Mouse (Mus musculus) splenic B cell, adult 2 months (primary cell): ENCODE measurements around the gene Epb41l5.

Experiments used
- DNase-seq: peaks from one replicate; pipeline ENCODE4 v3.0.0-alpha.2; 2011; ENCODE audit warnings: low read depth, low spot score
- H3K27me3 ChIP-seq: 2 replicates; pipeline ENCODE4 v1.6.1; 2012; ENCODE audit warnings: mild to moderate bottlenecking, low read length, moderate library complexity, mixed read lengths; ENCODE audit not compliant: control insufficient read depth, poor library complexity, insufficient read depth, severe bottlenecking
- H3K36me3 ChIP-seq: 2 replicates; pipeline ENCODE4 v1.6.1; 2012; ENCODE audit warnings: mild to moderate bottlenecking, low read length, moderate library complexity, mixed read lengths; ENCODE audit not compliant: control insufficient read depth, poor library complexity, insufficient read depth, severe bottlenecking

Gene Epb41l5

GRCm38 (mm10) chr1:119508548-119508947 lies 140.3 kb downstream of the Epb41l5 start:
- Histone ChIP-seq H3K36me3 (no peaks in the 10 kb centered on the region), H3K27me3 (no peaks in the 10 kb centered on the region)
- no peak for DNase-seq

- Histone ChIP-seq H3K36me3 (no peaks in the 10 kb centered on the region), H3K27me3 (no peaks in the 10 kb centered on the region)
- no peak for DNase-seq
Measured at GRCm38 (mm10) chr1:119505951-119506350, 142.8 kb downstream of the Epb41l5 start.

DNA sequence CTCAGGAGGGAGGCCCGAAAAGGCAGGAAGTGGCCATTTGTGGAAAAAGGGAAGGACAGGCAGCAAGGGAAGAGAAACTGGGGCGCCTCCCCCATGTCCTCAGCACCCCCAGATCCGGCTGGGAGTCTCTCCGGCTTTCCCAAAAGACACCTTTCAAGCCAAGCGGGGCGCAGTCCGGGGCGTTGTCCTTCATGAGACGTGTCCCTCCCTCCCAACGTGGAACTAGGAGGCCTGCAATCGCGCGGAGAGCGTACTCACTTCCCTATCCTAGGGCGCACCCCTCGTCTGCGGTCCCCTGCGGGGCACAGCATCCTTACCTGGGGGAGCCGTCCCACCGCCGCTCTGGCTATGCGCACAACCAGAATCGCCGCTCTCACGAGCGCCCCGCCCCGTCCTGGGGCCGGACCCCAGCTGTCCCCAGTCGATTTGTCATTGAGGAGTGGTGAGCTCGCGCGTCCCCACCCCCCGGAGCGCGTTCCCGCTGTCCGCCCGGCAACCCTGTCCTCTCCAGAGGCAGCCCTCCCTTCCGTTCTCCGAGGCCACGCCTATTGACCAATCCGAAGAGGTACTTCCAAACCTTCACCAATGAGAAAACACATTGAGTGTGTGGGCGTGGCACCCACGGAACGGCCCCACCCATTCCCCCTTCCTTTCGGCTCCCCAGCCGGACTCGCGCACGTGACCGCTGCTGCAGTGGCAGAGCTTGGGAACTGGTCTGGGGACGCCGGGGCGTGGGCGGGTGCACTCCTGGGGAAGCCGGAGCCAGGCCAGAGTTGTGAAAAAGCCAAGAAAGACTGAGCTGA lies 144.3 kb downstream of the Epb41l5 start, which contains the start of gene Ralb:
TSS of gene Ralb (minus strand) at position 535 of the 803 bp plus-strand sequence.
- DNase-seq, result peak; percentile 89
- Histone ChIP-seq H3K27me3 (no peaks in the 10 kb centered on the region), H3K36me3 (no peaks in the 10 kb centered on the region)

- Histone ChIP-seq H3K27me3 (no peaks in the 10 kb centered on the region), H3K36me3 (no peaks in the 10 kb centered on the region)
- DNase-seq, result peak; percentile 26
Measured at GRCm38 (mm10) chr1:119503808-119504207, 145.0 kb downstream of the Epb41l5 start.

- DNase-seq, result no peak
- H3K36me3 ChIP-seq, result no peaks in the 10 kb centered on the region
- no peaks in the 10 kb centered on the region for H3K27me3 ChIP-seq
Measured at GRCm38 (mm10) chr1:119503181-119503580, 145.6 kb downstream of the Epb41l5 start.

- Histone ChIP-seq H3K36me3 (no peaks in the 10 kb centered on the region), H3K27me3 (no peaks in the 10 kb centered on the region)
- DNase-seq, result peak; percentile 42
Measured at GRCm38 (mm10) chr1:119502729-119503128, 146.1 kb downstream of the Epb41l5 start.

DNA sequence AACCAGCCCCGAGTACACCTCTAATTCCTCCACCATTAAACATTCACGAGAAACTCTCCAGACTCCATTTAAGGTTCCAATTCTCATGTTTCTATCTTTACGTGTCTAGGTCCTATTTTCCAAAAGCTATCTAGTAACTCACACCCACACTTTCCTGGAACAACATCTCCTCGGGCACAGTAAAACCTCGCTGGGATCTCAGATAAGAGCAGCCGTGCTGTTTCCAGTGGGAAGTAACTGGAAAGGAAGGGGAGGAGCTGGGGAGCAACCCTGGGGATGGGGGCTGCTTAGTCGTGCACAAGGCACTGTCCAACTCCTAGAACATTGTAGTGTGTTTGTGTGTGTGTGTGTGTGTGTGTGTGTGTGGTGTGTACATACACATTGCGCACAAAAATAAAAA lies 146.9 kb downstream of the Epb41l5 start:
- Histone ChIP-seq H3K27me3 (no peaks in the 10 kb centered on the region), H3K36me3 (no peaks in the 10 kb centered on the region)
- DNase-seq, result no peak

DNA sequence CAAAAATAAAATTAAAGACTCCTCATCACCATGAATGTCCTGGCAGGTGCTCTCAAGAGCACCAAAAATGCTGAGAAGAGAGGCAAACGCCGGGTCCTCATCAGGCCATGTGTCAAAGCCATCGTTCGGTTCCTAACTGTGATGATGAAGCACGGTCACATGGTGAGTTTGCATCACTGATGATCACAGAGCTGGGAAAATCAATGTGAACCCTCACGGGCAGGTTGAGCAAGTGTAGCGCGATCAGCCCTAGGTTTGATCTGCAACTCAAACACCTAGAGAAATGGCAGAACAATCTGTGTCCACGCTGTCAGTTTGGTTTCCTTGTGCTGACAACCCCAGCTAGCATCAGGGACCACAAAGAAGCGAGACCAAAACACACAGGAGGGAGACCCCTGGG lies 149.3 kb downstream of the Epb41l5 start:
- Histone ChIP-seq H3K27me3 (no peaks in the 10 kb centered on the region), H3K36me3 (no peaks in the 10 kb centered on the region)
- no peak for DNase-seq

DNA sequence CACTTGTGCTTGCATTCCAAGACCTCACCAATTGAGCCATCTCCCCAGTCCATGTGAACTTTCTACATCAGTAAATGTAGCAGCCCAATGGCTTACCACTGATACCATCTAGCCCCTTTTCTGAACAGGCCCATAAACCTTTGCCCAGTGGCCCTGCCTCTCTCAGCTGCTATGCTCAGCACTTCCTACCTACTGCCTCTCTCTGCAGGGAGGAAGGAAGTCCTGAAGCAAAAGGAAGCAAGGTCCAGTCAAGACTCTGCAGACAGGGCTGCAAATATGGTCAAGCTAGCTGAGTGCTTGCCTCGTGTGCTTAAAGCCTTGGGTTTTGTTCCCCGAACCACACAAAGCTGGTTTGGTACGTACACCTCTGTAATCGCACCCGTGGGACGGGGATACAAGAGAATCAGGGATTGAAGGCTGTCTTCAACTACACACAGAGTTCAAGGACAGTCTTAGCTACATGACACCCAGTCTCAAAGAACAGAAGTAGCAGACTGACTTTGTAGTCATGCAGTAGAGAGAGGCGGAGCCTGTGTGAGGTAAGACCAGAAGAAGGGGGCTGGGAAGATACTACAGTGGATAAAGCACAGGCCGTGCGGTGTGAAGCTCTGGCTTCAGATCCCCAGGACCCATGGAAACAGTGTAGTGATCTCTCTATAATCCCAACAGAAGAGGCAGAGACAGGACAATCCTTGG lies 150.1 kb downstream of the Epb41l5 start:
- Histone ChIP-seq H3K36me3 (no peaks in the 10 kb centered on the region), H3K27me3 (no peaks in the 10 kb centered on the region)
- no peak for DNase-seq

GRCm38 (mm10) chr1:119497346-119498004 lies 151.3 kb downstream of the Epb41l5 start:
- no peak for DNase-seq
- H3K36me3 ChIP-seq, result no peaks in the 10 kb centered on the region
- no peaks in the 10 kb centered on the region for H3K27me3 ChIP-seq

- no peak for DNase-seq
- Histone ChIP-seq H3K36me3 (no peaks in the 10 kb centered on the region), H3K27me3 (no peaks in the 10 kb centered on the region)
Measured at GRCm38 (mm10) chr1:119495396-119495775, 153.4 kb downstream of the Epb41l5 start.
